Mouse (Mus musculus) lung, embryonic 14.5 days (tissue): ENCODE measurements around the gene Zfp775. TPM values are rescaled to one million over a fixed set of nuclear protein-coding genes. Genes with fewer than 3 reads are reported as not detected.

ENCODE experiments used
- ATAC-seq: fragments of 200-750 bp; cut with Nextera tagmentation; 2 replicates; pipeline ENCODE4 v1.8.0; 2017; ENCODE audit warnings: mild to moderate bottlenecking, moderate TSS enrichment, moderate library complexity; ENCODE audit not compliant: insufficient read depth
- DNase-seq: peaks from one replicate; pipeline ENCODE4 v3.0.0-alpha.2; 2015
- H3K27ac ChIP-seq: fragments of 300-500 bp; sonication (generic); 2 replicates; pipeline ENCODE4 v1.5.1; 2014; ENCODE audit warnings: low read depth, mild to moderate bottlenecking, moderate library complexity
- H3K27me3 ChIP-seq: fragments of 300-500 bp; sonication (generic); 2 replicates; pipeline ENCODE4 v1.6.1; 2014; ENCODE audit warnings: low read length, control low read depth; ENCODE audit not compliant: insufficient read depth
- H3K36me3 ChIP-seq: fragments of 300-500 bp; sonication (generic); 2 replicates; pipeline ENCODE4 v1.6.1; 2014; ENCODE audit warnings: control low read depth; ENCODE audit not compliant: insufficient read depth
- H3K4me1 ChIP-seq: fragments of 300-500 bp; sonication (generic); 2 replicates; pipeline ENCODE4 v1.6.1; 2014; ENCODE audit warnings: antibody characterized with exemption, control low read depth; ENCODE audit not compliant: insufficient read depth
- H3K4me2 ChIP-seq: fragments of 300-500 bp; sonication (generic); 2 replicates; pipeline ENCODE4 v1.6.1; 2014; ENCODE audit warnings: mild to moderate bottlenecking
- H3K4me3 ChIP-seq: fragments of 300-500 bp; sonication (generic); 2 replicates; pipeline ENCODE4 v1.5.1; 2014; ENCODE audit warnings: low read depth, low read length
- H3K9ac ChIP-seq: fragments of 300-500 bp; sonication (generic); 2 replicates; pipeline ENCODE4 v1.6.1; 2014
- H3K9me3 ChIP-seq: fragments of 300-500 bp; sonication (generic); 2 replicates; pipeline ENCODE4 v1.6.1; 2016; ENCODE audit warnings: low read depth, low read length, control low read depth
- CTCF ChIP-seq: IDR thresholded peaks from 2 replicates; pipeline ENCODE4 v1.5.1; 2016; ENCODE audit warnings: antibody characterized with exemption, low read depth
- WGBS: fragments of 180-500 bp; shearing (Covaris S2); extraction: QIAGEN DNeasy Blood & Tissue Kit; methylation state at CpG from one replicate; pipeline ENCODE4 v1.1.7; 2014; 5-methylcytosine and 5-hydroxymethylcytosine counted together
- polyA plus RNA-seq: library from polyadenylated mRNA; unstranded; fragments of >200 nt; fragmentation: Nextera tagmentation; extraction: Ambion mirVana; gene quantifications from 2 replicates; pipeline ENCODE4 v1.2.1, GENCODE M21; 2014

Gene Zfp775
- polyA plus RNA-seq, 1 experiment from 2014 or later = 7.8 TPM

- H3K4me1 ChIP-seq = no peaks in the 10 kb centered on the region
- no peak for ATAC-seq
- no peak overlapping the region for H3K4me3 ChIP-seq
- TF ChIP-seq CTCF = no peak
- H3K9ac ChIP-seq = no peak overlapping the region
- H3K27ac ChIP-seq = no peak overlapping the region
- no peaks in the 10 kb centered on the region for H3K27me3 ChIP-seq
- no peaks in the 10 kb centered on the region for H3K9me3 ChIP-seq
- H3K36me3 ChIP-seq = no peaks in the 10 kb centered on the region
- H3K4me2 ChIP-seq = no peak overlapping the region
- 82% methylated on average over 4 of the region's 4 CpGs for WGBS
- no peak for DNase-seq
These were observed 46.9 kb downstream of the Zfp775 start for GRCm38 (mm10) chr6:48648779-48649178.

- no peaks in the 10 kb centered on the region for H3K36me3 ChIP-seq
- H3K4me3 ChIP-seq = no peak overlapping the region
- no peak overlapping the region for H3K27ac ChIP-seq
- no peak for TF ChIP-seq CTCF
- DNase-seq = no peak
- H3K4me2 ChIP-seq = no peak overlapping the region
- no peaks in the 10 kb centered on the region for H3K4me1 ChIP-seq
- H3K27me3 ChIP-seq = no peaks in the 10 kb centered on the region
- WGBS = 80% methylated on average over 9 of the region's 9 CpGs
- no peak for ATAC-seq
- no peak overlapping the region for H3K9ac ChIP-seq
- no peaks in the 10 kb centered on the region for H3K9me3 ChIP-seq
These were observed 48.2 kb downstream of the Zfp775 start for GRCm38 (mm10) chr6:48650041-48650440.

- H3K27me3 ChIP-seq = no peaks in the 10 kb centered on the region
- no peaks in the 10 kb centered on the region for H3K36me3 ChIP-seq
- H3K9ac ChIP-seq = no peak overlapping the region
- DNase-seq = no peak
- no peaks in the 10 kb centered on the region for H3K4me1 ChIP-seq
- no peak overlapping the region for H3K4me2 ChIP-seq
- H3K27ac ChIP-seq = no peak overlapping the region
- WGBS = 51% methylated on average over 5 of the region's 5 CpGs
- no peaks in the 10 kb centered on the region for H3K9me3 ChIP-seq
- TF ChIP-seq CTCF = no peak
- no peak overlapping the region for H3K4me3 ChIP-seq
- ATAC-seq = no peak
These were observed 56.9 kb downstream of the Zfp775 start for GRCm38 (mm10) chr6:48658721-48659120.

GRCm38 (mm10) chr6:48664750-48665149, 62.9 kb downstream of the Zfp775 start:
- no peaks in the 10 kb centered on the region for H3K27me3 ChIP-seq
- no peak overlapping the region for H3K4me2 ChIP-seq
- ATAC-seq (no peak), DNase-seq (no peak)
- no peak overlapping the region for H3K9ac ChIP-seq
- H3K4me3 ChIP-seq = no peak overlapping the region
- no peak overlapping the region for H3K27ac ChIP-seq
- H3K9me3 ChIP-seq = no peaks in the 10 kb centered on the region
- TF ChIP-seq CTCF = no peak
- WGBS = 76% methylated on average over 4 of the region's 4 CpGs
- no peaks in the 10 kb centered on the region for H3K4me1 ChIP-seq
- H3K36me3 ChIP-seq = no peaks in the 10 kb centered on the region

GRCm38 (mm10) chr6:48665471-48665870, 63.6 kb downstream of the Zfp775 start:
- H3K27ac ChIP-seq = no peak overlapping the region

GRCm38 (mm10) chr6:48666159-48666586, 64.3 kb downstream of the Zfp775 start:
- Histone ChIP-seq H3K27me3 (no peaks in the 10 kb centered on the region), H3K4me3 (no peak overlapping the region), H3K4me2 (no peak overlapping the region), H3K4me1 (no peaks in the 10 kb centered on the region), H3K27ac (no peak overlapping the region), H3K9me3 (no peaks in the 10 kb centered on the region), H3K36me3 (no peaks in the 10 kb centered on the region), H3K9ac (no peak overlapping the region)
- 38% methylated on average over 7 of the region's 7 CpGs for WGBS
- TF ChIP-seq CTCF = no peak
- DNase-seq (no peak), ATAC-seq (no peak)

More at GRCm38 (mm10) chr6:48665471-48665870, 63.6 kb downstream of the Zfp775 start:
- H3K4me1 ChIP-seq = no peaks in the 10 kb centered on the region
- H3K27me3 ChIP-seq = no peaks in the 10 kb centered on the region
- no peaks in the 10 kb centered on the region for H3K9me3 ChIP-seq
- no peak overlapping the region for H3K4me3 ChIP-seq
- ATAC-seq (no peak), DNase-seq (no peak)
- no peak for TF ChIP-seq CTCF
- WGBS = 92% methylated on average over 9 of the region's 9 CpGs
- no peaks in the 10 kb centered on the region for H3K36me3 ChIP-seq
- no peak overlapping the region for H3K9ac ChIP-seq
- H3K4me2 ChIP-seq = no peak overlapping the region

- no peaks in the 10 kb centered on the region for H3K4me1 ChIP-seq
- no peaks in the 10 kb centered on the region for H3K27me3 ChIP-seq
- TF ChIP-seq CTCF = no peak
- H3K9me3 ChIP-seq = no peaks in the 10 kb centered on the region
- H3K9ac ChIP-seq = no peak overlapping the region
- ATAC-seq = no peak
- no peaks in the 10 kb centered on the region for H3K36me3 ChIP-seq
- no peak overlapping the region for H3K27ac ChIP-seq
- no peak for DNase-seq
- no peak overlapping the region for H3K4me2 ChIP-seq
- no peak overlapping the region for H3K4me3 ChIP-seq
These were observed 66.2 kb downstream of the Zfp775 start for GRCm38 (mm10) chr6:48668022-48668421.

GRCm38 (mm10) chr6:48669446-48669969, 67.6 kb downstream of the Zfp775 start:
- H3K27ac ChIP-seq = no peak overlapping the region
- H3K4me1 ChIP-seq = no peaks in the 10 kb centered on the region
- no peak for TF ChIP-seq CTCF
- H3K4me2 ChIP-seq = no peak overlapping the region
- DNase-seq (no peak), ATAC-seq (no peak)
- no peaks in the 10 kb centered on the region for H3K36me3 ChIP-seq
- WGBS = 67% methylated on average over 2 of the region's 2 CpGs
- no peak overlapping the region for H3K4me3 ChIP-seq
- H3K27me3 ChIP-seq = no peaks in the 10 kb centered on the region
- no peak overlapping the region for H3K9ac ChIP-seq
- H3K9me3 ChIP-seq = no peaks in the 10 kb centered on the region

Other genes with a start within 250 kb of the Zfp775 start
- 18.6 and 22.3 TPM in 2 replicates for gene Krba1, start 206.5 kb upstream of the Zfp775 start, polyA plus RNA-seq
- gene Zfp467, start 156.2 kb upstream of the Zfp775 start, polyA plus RNA-seq = 20.7 TPM in 2 replicates
- gene Sspo, start 153.8 kb upstream of the Zfp775 start, polyA plus RNA-seq = 0.11 and 0.18 TPM in 2 replicates
- gene Atp6v0e2, start 64.4 kb upstream of the Zfp775 start, polyA plus RNA-seq = 7.4 and 7.9 TPM in 2 replicates
- gene Lrrc61, start 47.3 kb upstream of the Zfp775 start, polyA plus RNA-seq = 5.4 and 7.8 TPM in 2 replicates
- gene Rarres2, start 29.3 kb upstream of the Zfp775 start, polyA plus RNA-seq = 43.1 and 47.0 TPM in 2 replicates
- gene Gm45021, start 12.5 kb upstream of the Zfp775 start, polyA plus RNA-seq = not detected in 2 replicates
- gene Repin1, start 8.2 kb upstream of the Zfp775 start, polyA plus RNA-seq = 30.3 and 31.5 TPM in 2 replicates
- gene Gm44965, start 8.1 kb upstream of the Zfp775 start, polyA plus RNA-seq = not detected in 2 replicates
- 0.34 and 0.49 TPM in 2 replicates for gene AI854703, start 24.7 kb downstream of the Zfp775 start, polyA plus RNA-seq
- 1.3 and 1.5 TPM in 2 replicates for gene Gimap8, start 45.2 kb downstream of the Zfp775 start, polyA plus RNA-seq
- gene Gimap9, start 74.1 kb downstream of the Zfp775 start, polyA plus RNA-seq = 11.7 and 12.7 TPM in 2 replicates
- gene Gimap4, start 82.5 kb downstream of the Zfp775 start, polyA plus RNA-seq = 25.6 and 27.8 TPM in 2 replicates
- gene Gimap6, start 106.2 kb downstream of the Zfp775 start, polyA plus RNA-seq = 38.0 and 38.5 TPM in 2 replicates
- gene Gm28053, start 116.5 kb downstream of the Zfp775 start, polyA plus RNA-seq = 3.8 and 3.9 TPM in 2 replicates
- not detected in 2 replicates for gene Gimap7, start 116.6 kb downstream of the Zfp775 start, polyA plus RNA-seq
- gene Gimap1, start 137.0 kb downstream of the Zfp775 start, polyA plus RNA-seq = 35.3 and 37.2 TPM in 2 replicates
- 20.7 and 21.7 TPM in 2 replicates for gene Gimap5, start 144.1 kb downstream of the Zfp775 start, polyA plus RNA-seq
- gene Gimap3, start 168.8 kb downstream of the Zfp775 start, polyA plus RNA-seq = not detected in 2 replicates
- 213 and 226 TPM in 2 replicates for gene Tmem176a, start 238.9 kb downstream of the Zfp775 start, polyA plus RNA-seq
- 387 and 409 TPM in 2 replicates for gene Tmem176b, start 239.4 kb downstream of the Zfp775 start, polyA plus RNA-seq